Mouse (Mus musculus) layer of hippocampus, adult 11-12 months (tissue): ENCODE results near the gene Mxra7.
"Not testable (repeated sequence)": the region's sequence is repeated elsewhere in the genome, so short reads cannot be mapped to it uniquely, and the experiment has no call there.

Experiments
- DNase-seq: peaks from one replicate; pipeline ENCODE4 v3.0.0; 2022; ENCODE audit warnings: low spot score

Mxra7 gene

DNA sequence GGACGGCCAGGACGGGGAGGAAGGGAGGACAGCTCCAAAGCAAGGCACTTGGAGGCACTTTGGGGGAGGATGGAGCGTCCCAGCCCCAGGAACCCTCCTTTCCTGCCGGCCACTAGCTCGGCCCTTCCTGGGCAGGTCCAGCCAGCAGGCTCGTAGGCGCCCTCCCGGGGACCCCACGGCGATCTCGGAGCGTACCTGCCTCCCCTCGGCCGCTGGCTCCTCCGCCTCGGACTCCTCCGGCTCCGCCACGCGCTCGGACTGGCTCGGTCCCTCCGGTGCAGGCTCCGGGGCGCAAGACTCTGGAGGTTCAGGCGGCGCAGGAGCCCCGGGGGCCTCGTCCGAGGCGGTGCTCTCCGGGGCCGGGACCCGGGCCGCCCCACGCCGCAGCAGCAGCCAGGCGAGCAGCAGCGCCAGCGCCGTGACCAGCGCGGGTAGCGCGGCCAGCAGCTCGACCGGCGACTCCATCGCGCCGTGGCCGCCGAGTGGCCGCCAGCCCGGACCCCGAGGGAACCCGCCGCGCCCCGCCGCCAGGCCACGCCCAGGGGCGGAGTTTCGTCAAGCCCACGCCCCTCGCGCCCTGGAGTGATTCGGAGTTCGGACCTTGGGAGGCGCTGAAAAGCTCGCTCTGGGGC, at the start of gene Mxra7:
Mxra7 (minus strand) TSS at position 513 of the 632 bp plus-strand sequence.
- peak; percentile 53 for DNase-seq

DNA sequence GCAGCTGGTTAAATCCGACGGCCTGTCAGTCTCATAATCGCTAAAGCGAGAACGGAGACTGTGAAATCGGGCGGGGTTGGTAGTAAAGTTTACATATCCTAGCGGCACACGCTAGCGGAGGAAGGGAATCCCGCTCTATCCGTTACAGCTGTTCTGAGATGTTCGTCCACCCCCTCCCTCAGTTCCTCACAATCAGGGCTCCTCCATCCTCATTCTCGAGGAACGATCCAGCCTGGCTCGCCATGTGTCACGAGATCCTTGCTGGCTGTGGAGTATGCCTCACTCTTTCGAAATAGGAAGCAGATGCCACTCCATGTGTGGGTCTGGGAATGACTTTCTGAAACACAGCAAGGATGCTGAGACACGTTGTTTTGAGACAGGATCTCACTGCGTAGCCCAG, 46.1 kb upstream of the Mxra7 start:
- DNase-seq, result peak; percentile 58

DNA sequence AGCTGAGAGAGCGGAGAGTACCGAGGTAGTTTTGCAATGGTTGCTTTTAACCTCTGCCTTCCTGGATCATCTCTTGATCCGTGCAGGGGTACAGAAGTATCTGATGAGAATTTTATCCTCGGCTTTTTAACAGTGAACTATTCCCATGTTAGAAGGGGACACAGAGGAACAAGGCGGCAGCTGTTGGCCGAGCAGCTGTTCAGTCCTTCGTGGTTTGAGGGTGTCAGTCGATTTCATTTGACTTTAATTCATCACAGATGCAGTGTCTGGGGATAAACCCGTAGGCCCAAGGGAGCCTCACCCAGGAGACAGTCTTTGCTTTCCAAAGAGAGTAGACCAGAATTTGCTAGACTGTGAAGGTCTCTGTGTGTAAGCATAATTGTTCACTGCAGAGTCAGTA, 43.7 kb upstream of the Mxra7 start:
- no peak for DNase-seq

DNA sequence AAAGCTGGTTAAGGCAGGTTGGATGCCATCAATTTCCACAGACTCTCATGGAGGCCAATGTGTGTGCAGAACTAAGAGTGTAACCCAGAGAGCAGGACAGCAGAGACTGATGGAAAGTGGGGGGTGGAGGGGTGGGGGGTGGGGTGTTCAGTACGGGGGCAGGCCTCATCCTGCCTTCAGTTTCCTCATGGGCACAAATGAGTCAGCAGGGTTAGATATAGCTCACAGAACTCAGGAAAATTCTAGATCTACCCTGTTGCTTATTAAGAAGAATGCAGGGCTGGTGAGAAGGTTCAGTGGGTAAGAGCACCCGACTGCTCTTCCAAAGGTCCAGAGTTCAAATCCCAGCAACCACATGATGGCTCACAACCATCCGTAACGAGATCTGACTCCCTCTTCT, 41.8 kb upstream of the Mxra7 start:
- DNase-seq, result no peak

DNA sequence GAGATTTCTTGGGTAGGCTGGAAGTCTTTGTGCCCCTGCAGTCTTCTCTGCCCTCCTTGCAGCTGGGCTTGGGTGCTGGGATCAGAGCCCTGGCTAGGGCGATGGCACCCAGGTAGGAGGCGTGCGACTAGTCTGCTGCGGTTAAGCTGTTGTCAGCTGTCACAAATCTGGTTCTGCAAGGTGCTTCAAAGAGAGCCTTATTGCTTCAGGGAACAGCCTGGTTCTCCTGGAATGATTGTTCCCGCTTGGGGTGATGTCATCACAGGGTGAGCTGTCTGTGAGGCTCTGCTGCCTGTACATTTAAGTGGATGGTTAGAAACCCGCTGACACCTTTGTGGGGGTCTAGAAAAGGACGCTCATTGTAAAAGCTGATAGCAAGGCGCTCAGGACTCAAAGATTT, 41.4 kb upstream of the Mxra7 start:
- DNase-seq, result no peak

DNA sequence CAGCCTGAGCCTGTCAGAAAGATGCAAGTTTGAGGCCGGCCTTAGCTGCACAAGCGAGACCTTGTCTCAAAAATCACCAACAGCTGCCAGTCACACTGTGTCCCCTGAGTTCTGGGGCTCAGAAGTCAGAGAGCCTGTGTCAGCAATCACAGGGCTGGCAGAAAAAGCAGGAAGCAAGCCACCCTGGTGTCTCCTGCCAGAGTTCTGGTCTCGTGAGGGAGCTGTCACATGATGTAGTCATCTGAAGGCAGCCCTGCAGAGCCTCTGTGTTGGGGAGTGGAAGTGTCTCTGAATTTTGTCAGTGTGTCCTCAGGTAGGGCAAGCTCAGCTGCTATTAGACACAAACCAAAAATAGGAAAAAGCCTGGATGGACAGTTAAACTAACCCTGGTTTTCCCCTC, 40.3 kb upstream of the Mxra7 start:
- DNase-seq, result peak; percentile 58

DNA sequence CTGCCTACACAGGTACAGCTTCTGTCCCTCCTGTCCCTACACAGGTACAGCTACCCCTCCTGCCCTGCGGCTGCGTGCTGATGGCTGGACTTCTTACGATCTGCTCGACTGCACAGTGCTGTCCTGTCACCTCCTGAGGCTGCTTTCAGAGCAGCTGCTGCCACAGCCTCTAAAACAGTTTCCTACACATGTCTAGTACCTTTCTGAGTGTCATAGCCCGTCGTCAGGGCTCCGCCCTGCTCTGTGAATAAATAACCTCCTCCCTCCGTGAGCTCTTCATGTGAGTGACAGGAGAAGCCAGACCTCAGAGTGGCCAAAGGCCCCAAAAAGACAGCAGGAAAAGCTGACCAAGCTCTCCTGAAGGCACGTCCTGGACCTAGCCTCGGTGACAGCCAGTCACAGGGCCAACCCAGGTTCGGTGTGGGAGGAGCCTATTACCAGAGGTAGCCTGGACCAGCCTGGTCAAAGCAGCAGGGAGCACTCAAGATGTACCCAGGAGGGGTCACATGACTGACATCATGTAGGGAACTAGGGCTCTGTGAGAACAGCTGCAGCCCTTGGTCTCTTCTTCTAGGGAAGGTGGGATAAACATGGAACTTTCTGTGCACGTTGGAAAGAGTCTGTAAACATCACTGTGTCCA, 38.2 kb upstream of the Mxra7 start:
- DNase-seq, result no peak

DNA sequence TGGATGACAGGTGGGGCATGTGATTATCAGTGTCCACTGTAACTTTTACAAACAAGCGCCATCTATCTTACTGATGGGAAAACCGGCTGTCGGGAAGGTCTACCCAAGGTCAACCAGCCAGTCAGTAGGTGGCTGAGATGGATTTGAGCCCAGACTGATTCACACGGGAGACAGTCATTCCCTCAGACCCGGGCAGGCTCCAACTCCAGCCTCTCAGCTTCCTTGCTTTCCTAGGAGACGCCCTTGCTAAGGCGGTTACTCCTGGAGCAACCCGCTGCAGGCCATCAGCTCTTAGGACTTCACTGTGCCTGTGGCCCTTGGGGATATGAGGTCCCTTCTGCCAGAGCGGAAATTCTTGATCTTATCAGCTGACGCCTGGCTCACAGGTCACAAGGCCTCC, 36.6 kb upstream of the Mxra7 start:
- no peak for DNase-seq

DNA sequence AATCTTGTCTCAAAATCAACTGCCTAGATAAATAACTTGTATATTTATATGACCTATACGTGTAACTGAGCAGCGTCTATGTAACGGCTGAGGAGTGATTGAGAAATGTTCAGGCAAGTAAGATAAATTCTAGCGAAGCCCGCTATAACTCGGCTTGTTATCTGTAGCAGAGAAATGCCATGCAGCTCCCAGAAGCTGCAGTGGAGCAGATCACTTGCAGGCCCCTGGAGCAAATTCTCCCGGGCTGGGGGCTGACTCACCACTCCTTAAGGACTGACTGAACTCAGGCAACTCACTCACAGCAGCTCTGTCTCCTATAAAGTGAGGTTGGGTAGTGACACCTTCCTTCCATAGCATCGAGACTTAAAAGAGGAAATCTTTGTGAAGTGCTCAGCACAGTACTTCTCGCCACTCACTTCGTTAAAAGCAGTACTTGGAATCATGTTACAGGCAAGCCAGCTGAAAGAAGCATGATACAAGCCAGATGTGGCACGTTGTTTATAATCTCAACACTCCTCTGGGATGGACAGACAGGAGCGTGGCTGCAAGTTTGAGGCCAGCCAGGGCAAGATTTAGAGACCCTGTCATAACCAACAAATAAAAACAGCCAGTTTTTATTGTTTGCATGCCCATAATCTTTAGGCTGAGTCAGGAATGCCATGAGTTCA, 29.5 kb upstream of the Mxra7 start:
- no peak for DNase-seq

DNA sequence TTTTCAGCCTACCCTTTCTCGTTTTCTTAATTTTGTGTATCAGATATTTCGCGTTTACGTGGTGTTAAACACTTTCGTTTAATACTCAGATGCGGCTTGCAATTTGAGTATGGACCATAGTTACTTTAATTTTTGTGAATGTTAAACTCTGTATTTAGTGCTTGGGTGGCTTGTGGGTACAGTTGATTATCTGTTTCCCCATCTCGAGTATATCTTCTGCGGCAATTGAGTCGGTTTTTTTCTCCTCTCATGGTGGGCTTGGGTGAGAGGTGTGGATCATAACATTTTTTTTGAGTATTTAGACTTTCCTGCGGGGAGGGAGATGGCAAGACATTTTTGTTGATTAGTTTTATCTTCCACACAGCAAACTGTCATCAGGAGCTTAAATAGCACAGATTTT, 26.4 kb upstream of the Mxra7 start:
- DNase-seq, result no peak

DNA sequence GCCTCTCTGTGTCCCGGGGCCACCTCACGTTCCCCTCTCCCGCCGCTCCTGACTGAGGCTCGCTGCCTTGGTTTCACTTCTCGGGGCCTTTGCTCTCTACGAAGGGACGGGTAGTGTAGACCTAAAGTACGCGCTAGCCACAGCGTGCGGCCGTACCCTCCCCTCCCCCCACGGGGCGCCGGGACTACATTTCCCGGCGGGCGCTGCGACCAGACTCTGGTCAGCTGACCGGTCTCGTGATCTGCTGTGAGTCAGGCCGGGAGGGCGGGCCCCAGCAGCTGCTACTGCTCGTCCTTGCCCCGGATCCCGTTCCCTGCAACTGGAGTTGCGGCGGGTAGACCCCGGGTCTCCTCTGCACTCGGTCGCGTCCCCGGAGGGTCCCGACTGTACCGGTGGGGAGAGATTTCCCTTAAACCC, 25.7 kb upstream of the Mxra7 start:
- peak; percentile 98 for DNase-seq

DNA sequence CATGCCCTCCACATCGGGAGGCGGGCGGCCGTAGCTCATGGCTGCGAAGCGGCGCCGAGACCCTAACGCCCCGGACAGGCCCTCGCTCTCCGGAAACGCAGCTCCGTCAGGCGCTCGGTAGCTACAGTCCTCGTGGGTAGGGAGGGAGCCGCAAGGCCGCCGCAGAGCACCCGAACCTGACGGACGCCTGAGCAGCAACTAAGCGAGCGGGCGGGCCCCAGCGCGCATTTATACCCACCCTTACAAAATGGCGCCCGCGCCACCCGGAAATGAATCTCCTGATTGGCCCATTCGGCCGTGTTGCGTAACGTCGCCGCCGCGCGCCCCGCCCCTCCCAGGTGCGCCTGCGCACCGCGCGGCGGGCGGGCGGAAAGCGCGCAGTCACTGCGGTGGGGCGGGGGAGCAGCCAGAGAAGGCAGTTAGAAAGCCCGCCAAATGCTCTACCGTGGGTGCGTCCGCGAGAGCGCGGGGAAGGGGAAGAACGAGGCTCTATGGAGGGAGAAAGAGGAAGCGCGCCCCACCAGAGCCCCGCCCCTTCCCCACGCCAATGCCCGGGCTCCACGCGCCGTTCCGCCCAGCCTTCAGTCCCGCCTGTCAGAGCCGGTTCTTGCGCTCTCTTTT, 25.2 kb upstream of the Mxra7 start, which contains the start of gene Srsf2:
Srsf2 (minus strand) TSS at position 204 of the 621 bp plus-strand sequence.
- DNase-seq, result peak; percentile 97

DNA sequence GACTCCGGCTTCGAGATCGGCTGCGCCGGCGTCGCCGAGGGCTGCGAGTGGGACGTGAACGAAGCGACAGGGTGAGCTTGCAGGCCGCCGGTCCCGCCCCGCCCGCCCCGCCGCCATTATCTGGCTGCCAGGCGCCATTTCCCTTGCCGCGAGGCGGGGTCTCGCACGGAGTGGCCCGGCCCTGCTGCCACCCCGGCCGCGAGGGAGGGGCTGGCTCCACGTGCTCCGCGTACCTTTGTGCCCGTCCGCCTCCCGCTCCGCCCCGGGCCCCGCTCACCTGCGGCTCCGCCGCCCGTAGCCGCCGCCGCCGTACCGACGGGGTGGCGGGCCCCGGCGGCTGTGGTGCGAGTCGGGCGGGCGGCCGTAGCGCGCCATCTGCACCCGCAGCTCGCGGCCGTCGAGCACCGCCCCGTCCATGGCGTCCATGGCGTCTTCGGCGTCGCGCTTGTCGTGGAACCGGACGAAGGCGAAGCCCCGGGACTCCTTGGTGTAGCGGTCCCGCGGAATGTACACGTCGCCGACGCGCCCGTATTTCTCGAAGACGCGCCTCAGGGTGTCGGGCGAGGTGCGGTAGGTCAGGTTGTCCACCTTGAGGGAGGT, 24.5 kb upstream of the Mxra7 start, which contains the start of gene Mfsd11:
Mfsd11 (plus strand) TSS at position 150 of the 600 bp plus-strand sequence.
- peak; percentile 79 for DNase-seq

DNA sequence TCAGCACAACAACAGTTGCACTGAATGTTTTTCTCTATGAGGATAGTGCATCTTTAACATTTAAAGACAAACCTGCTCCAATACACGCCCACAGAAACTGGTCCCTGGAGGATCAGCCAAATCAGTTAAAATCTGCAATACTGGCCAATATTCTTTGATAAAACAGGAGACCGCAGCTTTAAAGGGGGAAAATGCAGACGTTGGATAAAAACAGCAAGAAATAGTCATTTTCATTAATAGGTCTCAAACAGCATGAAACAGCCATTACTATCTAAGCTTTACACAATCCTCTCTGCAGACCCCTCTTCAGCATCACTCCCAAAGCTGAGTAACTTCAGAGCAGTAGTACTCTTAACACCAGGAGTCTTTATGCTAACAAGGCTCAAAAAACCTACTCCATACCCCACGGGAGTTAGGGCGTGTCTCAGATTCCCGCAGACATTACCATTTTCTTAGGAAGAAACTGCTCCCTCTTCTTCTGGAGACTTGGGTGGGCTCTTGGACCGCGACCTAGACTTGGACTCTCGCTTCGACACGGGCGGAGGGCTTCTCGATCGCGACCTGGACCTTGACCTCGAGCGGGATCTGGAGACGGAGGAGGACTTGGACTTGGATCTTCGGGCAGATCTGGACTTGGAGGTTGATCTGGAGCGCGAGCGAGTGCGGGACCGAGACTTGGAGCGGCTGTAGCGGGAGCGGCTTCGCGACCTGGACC, 23.9 kb upstream of the Mxra7 start:
- DNase-seq, result no peak

DNA sequence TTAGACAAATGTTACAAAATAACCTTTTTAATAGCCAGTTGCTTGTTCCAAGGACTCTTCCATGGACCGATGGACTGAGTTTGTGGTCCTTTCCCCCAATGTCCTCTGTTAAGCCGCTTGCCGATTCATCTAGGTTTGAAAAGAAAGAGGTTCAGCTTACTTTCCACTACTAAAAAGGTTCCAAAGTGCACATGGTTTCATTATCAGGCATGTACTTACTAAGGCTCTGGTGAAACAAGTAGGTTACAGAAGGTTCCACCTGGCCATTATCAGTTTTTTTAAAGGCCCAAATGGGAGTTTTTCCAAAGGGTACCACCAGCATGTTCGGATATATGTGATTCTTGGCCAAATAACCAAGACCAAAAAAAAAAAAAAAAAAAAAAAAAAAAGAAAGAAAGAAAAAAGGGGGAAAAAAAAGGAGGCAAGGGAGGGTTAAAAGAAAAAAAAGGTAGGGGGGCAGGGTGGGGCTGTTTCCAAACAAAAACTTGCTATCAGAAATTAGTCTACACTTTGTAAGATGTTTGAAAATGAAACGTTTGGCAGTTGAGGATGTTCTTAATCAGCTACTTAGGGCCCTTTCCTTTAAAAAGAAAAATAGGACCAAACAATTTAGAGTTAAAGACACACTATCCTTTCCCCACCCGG, 23.1 kb upstream of the Mxra7 start:
- DNase-seq, result no peak

DNA sequence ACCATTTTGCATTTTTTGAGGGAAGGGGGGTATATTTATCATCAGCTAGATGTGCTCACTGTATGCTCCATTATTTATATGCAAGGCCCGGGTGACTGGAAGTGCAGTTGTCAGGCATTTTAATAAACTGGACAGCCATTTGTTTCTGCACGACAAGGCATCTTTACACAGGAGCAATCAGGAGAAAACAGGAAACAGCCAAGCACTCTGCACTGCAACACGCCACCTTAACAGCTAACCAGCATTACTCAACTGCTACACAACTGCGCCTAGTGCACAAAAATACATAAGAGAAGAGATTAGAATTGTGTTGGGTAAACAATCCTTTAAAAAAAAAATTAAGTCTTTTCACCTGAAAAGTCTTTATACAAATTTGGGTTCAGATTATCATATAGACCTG, 22.2 kb upstream of the Mxra7 start:
- no peak for DNase-seq

DNA sequence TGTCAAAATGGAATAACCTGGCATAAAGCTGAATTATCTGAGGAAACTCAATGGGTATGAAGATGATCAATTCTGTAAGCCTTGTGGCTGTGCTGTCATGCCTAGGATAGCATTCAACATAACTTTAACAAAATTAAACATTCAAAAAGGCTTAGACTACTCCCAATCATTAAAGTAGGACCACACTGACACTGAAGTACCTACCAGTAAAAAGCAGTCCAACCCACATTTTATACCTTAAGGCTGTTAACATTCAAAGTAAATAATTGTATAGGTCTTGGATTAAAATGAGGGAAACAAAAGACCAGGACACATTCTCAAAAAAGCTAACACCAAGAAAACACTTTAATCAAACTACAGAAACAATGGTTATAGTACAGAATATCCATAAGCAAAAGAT, 21.7 kb upstream of the Mxra7 start:
- DNase-seq, result no peak

DNA sequence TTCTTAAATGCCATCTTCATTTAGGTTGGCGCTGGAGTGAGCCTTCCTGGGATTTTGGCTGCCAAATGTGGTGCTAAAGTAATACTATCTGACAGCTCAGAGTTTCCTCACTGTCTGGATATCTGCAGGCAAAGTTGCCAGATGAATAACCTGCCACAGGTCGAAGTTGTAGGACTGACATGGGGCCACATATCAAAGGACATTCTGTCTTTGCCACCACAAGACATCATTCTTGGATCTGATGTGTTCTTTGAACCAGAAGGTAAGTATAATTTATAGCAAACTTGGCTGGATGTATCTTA, 21.0 kb upstream of the Mxra7 start:
- DNase-seq, result not testable (repeated sequence)

DNA sequence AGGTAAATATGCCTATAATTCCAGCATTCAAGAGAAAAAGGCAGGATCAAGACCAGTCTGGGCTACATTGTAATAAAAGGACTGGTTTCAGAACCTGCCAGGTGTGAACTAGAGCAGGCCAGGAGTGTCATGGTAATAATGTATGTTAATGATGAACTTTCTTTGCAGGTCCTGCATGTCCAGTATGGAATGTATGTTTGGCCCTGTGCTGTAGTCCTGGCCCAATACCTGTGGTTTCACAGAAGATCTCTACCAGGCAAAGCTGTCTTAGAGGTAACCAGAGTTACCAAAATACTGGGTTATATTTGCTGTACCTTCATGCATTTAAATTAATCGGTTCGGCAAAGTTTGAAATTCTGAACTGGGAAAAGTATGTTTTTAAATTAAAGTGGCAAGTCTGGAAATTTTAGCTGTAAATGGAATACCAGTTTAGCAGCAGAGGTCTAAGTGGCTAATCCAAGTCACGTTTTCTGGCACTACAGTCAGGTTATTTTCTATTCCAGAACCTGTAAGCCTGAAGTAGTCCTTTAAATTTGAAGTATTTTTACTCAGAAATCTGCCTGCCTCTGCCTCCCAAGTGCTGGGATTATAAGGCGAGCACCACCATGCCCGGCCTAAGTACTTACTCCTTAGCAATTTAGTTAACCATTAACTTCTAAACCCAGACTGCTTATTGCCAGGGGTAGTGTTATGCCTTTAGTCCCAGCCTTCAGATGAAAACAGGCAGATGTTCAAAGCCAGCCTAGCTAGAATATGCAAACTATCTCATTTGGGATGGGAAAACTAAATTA, 20.4 kb upstream of the Mxra7 start:
- no peak for DNase-seq

DNA sequence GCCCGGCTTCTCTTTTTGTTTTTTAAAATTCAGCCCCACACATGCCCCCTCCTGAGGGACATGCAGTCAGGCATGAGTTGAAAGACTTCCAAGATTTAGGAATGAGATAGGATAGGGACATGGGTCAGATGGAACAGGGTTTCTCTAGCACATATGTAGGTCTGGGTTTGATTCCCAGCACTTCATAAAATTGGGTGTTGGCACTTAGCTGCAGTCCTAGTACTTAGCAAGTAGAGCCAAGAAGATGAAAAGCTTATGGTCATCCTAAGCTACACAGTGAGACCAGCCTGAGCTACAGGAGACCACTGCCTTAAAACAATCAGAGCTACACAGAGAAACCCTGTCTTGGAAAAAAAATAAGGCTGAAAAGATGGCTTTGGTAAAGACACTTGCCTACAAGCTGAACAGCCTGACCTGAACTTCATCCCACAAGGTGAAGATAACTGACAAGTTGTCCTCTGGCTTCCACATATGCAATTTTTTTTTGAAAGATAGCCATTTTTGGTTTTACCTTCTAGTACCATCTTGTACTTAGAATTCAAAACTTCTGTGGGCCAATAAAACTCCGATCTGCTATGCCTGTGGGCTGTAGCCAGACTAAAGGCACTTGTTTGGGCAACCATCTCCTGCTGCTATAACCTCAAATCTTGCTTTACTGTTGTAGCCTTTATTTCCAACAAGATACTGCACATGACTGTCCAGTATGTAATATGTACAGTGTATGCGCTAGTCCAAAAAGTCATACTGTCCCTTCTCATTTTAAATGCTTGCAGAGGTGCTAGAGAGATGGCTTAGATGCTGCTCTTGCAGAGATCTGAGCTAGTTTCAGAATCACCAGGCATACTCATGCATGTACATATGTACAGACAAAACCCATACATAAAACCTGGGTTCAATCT, 19.6 kb upstream of the Mxra7 start:
- no peak for DNase-seq
